Mouse (Mus musculus): ENCODE results near the gene Pisd.

DNA sequence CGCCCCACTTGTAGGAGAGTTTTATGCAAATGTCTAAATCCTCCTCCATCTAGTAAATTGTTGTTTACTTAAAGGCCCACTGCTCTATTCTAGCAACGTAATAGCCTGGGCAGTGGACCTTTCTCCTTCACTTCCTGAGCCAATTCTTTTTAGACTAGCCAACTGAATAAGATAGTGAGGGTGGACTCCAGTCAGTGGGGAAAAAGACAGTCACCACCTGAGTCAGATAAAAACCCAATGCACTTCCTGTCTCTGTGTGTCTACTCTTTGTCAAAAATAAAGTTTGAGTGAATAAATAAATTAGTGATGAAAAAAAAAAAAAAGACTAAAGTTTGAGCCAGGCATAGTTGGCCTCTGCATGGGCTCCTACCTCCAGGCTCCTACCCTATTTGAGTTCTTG lies 25.8 kb downstream of the Pisd start:
- TF ChIP-seq CTCF (IDR thresholded peaks at IDR 0.05; ENCODE audit: insufficient read depth, low read length) (no peak), POLR2A (IDR thresholded peaks at IDR 0.05; ENCODE audit: borderline replicate concordance, extremely low read depth, low read depth, low read length) (no peak)

Data from lung, adult 2 months (tissue).